Mouse (Mus musculus): Measurements from ENCODE around the gene Dhrs7. TPM values are rescaled to one million over a fixed set of nuclear protein-coding genes. Genes with fewer than 3 reads are reported as not detected.

The Dhrs7 gene
- polyA plus RNA-seq, 1 experiment from 2014 or later = 111 TPM

DNA sequence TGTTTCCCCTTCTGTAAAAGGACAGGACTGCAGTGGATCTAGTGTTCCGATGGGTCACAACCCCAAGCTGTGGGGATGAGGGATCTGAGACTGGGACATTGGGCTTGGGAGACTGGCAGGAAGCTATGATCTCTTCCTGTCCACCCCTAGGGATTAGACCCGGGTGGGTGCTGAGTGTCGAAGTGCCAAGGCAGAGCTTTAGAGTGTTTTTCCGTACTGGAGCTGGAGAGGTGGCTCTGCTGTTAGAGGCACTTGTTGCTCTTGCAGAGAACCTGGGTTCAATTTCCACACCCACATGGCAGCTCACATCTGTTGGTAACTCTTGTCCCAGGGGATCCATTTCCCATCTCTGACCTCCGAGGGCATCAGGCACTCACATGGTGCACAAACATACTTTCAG, 1.3 kb upstream of the Dhrs7 start:
- H3K36me3 ChIP-seq (ENCODE audit: insufficient read depth, low read length) = no peaks in the 10 kb centered on the region
- no peak overlapping the region for H3K4me2 ChIP-seq (replicated peaks; ENCODE audit: low read depth, low read length)
- ATAC-seq = no peak
- WGBS = 60% methylated on average over 5 of the region's 5 CpGs
- no peak for DNase-seq (ENCODE audit: low spot score)
- H3K9me3 ChIP-seq (ENCODE audit: low read length) = no peaks in the 10 kb centered on the region
- H3K9ac ChIP-seq (replicated peaks; ENCODE audit: low read depth) = no peak overlapping the region
- no peak overlapping the region for H3K4me3 ChIP-seq (ENCODE audit: low read depth, low read length)
- TF ChIP-seq EP300 (IDR thresholded peaks at IDR 0.05) = no peak
- no peak for TF ChIP-seq CTCF (IDR thresholded peaks at IDR 0.05)
- H3K27me3 ChIP-seq (replicated peaks; ENCODE audit: insufficient read depth, low read length) = no peaks in the 10 kb centered on the region
- peaks cover 6% of the 10 kb centered on the region for H3K4me1 ChIP-seq (ENCODE audit: insufficient read depth, low read depth, low read length)
- 0 out of 2 replicates have a peak overlapping the region, but pooled peaks have one; percentile 43 for H3K27ac ChIP-seq (ENCODE audit: low read length)

DNA sequence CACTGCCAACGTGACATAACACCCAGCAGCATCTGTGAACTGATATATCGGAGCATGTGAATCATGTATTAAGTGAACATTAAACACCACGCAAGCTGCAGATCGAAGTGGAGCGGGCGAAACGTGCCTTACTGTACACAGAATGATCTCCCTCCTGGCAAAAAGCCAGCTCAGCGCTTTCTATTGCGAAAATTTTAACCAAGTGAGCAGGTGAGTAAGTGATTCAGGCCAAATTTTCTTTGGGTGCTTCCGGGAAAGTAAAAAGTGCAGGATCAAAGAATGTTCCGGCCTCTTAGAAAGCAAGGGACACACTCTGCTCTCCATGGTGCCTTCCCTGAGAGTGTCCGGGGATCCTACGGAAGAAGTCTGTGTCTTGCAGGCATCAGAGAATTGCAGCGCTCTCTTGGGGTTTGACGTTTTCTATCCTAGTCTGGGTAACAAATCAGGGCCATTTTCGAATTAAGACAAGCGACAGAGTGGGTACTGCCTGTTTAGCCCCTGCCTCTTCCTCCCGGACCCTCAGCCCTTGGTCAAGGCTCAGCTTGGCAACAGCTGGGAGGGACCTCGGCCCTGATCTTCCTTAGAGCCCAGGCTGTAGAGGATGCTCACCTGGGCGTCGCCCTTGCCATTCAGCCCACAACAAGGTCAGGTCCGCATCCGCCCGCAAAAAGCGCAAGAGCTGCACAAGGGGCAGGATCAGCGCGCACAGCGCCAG, 532 bp downstream of the Dhrs7 start:
- peak overlapping the region; percentile 79 for H3K4me2 ChIP-seq (replicated peaks; ENCODE audit: low read depth, low read length)
- H3K4me1 ChIP-seq (ENCODE audit: insufficient read depth, low read depth, low read length) = peaks cover 6% of the 10 kb centered on the region
- peak overlapping the region; percentile 50 for H3K9ac ChIP-seq (replicated peaks; ENCODE audit: low read depth)
- peak; percentile 16 for ATAC-seq
- 1% methylated on average over 28 of the region's 28 CpGs for WGBS
- no peaks in the 10 kb centered on the region for H3K9me3 ChIP-seq (ENCODE audit: low read length)
- H3K27ac ChIP-seq (ENCODE audit: low read length) = peak overlapping the region; percentile 93
- peak; percentile 78 for DNase-seq (ENCODE audit: low spot score)
- H3K27me3 ChIP-seq (replicated peaks; ENCODE audit: insufficient read depth, low read length) = no peaks in the 10 kb centered on the region
- no peaks in the 10 kb centered on the region for H3K36me3 ChIP-seq (ENCODE audit: insufficient read depth, low read length)
- H3K4me3 ChIP-seq (ENCODE audit: low read depth, low read length) = peak overlapping the region; percentile 58
- TF ChIP-seq CTCF (IDR thresholded peaks at IDR 0.05) (no peak), EP300 (IDR thresholded peaks at IDR 0.05) (no peak)

DNA sequence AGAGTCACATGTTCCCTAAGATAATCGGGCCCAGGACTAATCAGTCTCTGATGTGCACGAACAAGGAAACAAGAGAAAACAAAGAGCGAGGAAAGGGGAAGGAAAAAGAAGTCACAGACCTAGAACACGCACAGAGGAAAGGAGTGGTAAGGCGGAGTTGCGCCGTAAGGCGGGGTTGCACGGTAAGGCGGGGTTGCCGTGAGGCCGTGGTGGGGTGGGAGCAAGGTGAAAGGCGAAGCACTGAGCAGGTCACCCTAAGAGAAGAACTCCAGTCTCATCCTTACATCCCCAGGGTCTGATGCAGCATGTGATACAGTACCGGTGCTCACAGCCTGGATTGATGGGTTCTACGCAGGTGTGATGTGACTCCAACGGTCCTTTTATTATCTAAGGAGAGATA, 8.9 kb downstream of the Dhrs7 start:
- ATAC-seq (no peak), DNase-seq (ENCODE audit: low spot score) (no peak)
- Histone ChIP-seq H3K9me3 (ENCODE audit: low read length) (no peaks in the 10 kb centered on the region), H3K4me3 (ENCODE audit: low read depth, low read length) (no peak overlapping the region), H3K4me2 (replicated peaks; ENCODE audit: low read depth, low read length) (no peak overlapping the region), H3K4me1 (ENCODE audit: insufficient read depth, low read depth, low read length) (no peaks in the 10 kb centered on the region), H3K9ac (replicated peaks; ENCODE audit: low read depth) (no peak overlapping the region), H3K27ac (ENCODE audit: low read length) (no peak overlapping the region), H3K27me3 (replicated peaks; ENCODE audit: insufficient read depth, low read length) (no peaks in the 10 kb centered on the region), H3K36me3 (ENCODE audit: insufficient read depth, low read length) (peaks cover 19% of the 10 kb centered on the region)
- WGBS = 93% methylated on average over 16 of the region's 16 CpGs
- TF ChIP-seq CTCF (IDR thresholded peaks at IDR 0.05) (no peak), EP300 (IDR thresholded peaks at IDR 0.05) (no peak)

DNA sequence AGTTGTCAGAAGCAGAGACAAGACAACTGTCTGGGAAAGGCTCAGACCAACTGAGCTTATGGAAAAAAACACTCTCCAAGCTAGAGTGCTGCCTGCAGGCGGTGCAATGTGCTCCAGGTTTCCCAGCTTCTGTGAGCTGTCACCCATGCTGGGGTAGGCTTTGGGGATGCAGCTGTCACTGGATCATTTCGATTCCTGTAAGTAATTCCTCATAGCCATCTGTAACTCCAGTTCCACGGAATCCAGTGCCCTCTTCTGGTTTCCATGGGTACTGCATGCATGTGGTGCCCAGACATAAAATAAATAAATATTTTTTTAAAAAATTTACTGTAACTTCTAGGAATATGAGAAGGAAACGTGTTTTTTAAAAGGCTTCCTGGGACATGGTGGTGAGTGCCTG, 10.0 kb downstream of the Dhrs7 start:
- 31% methylated on average over 4 of the region's 4 CpGs for WGBS

DNA sequence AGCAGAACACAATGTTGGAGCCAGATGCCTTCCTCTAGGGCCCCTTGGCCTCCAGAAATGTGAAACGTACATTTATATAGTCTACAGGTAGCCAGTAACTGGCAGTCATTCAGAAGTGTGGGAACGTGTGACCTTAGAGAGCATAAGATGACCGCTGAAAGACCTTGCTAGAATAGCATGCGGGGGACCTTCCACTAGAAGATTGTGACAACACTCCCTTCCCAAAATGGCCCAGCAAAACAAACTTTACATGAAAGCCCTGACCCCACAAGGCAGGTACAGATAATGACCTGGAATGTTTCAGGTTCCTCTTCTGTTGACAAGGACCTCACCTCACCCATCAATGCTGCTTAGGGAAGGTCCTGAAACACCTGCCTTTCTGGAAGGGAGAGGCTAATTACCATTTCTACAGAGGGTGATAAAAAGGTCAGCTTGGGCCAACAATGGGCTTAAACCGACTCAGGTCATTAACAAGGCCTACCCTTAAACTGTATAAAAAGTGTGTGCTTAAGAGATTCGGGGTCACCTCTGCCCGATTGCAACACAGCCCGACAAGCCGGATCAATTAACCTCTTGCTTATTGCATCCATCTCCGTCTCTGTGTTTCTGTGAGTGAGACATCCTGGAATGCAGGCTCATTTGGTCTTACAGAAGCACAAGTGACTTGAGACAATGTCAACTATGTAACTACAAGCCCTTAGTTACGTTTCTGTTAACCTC, 14.9 kb downstream of the Dhrs7 start, which contains the start of gene Gm4756:
Gm4756 (minus strand) TSS at position 51 of the 720 bp plus-strand sequence.
- no peak within 1 kb of the TSS for H3K4me3 ChIP-seq (ENCODE audit: low read depth, low read length)
- no peak for TF ChIP-seq CTCF (IDR thresholded peaks at IDR 0.05)
- no peak for TF ChIP-seq EP300 (IDR thresholded peaks at IDR 0.05)
- no peak within 1 kb of the TSS for H3K27ac ChIP-seq (ENCODE audit: low read length)
- H3K4me1 ChIP-seq (ENCODE audit: insufficient read depth, low read depth, low read length) = no peaks in the 10 kb centered on the region
- H3K27me3 ChIP-seq (replicated peaks; ENCODE audit: insufficient read depth, low read length) = no peaks in the 10 kb centered on the region
- peaks cover 12% of the 10 kb centered on the region for H3K36me3 ChIP-seq (ENCODE audit: insufficient read depth, low read length)
- ATAC-seq = no peak
- no peaks in the 10 kb centered on the region for H3K9me3 ChIP-seq (ENCODE audit: low read length)
- no peak within 1 kb of the TSS for H3K9ac ChIP-seq (replicated peaks; ENCODE audit: low read depth)
- no peak for DNase-seq (ENCODE audit: low spot score)
- H3K4me2 ChIP-seq (replicated peaks; ENCODE audit: low read depth, low read length) = no peak within 1 kb of the TSS
- WGBS = 78% methylated on average over 11 of the region's 11 CpGs

More for the DNA sequence above, 10.0 kb downstream of the Dhrs7 start:
- Histone ChIP-seq H3K27ac (ENCODE audit: low read length) (no peak overlapping the region), H3K4me1 (ENCODE audit: insufficient read depth, low read depth, low read length) (no peaks in the 10 kb centered on the region), H3K4me2 (replicated peaks; ENCODE audit: low read depth, low read length) (no peak overlapping the region), H3K36me3 (ENCODE audit: insufficient read depth, low read length) (peaks cover 19% of the 10 kb centered on the region), H3K9me3 (ENCODE audit: low read length) (no peaks in the 10 kb centered on the region), H3K9ac (replicated peaks; ENCODE audit: low read depth) (no peak overlapping the region), H3K27me3 (replicated peaks; ENCODE audit: insufficient read depth, low read length) (no peaks in the 10 kb centered on the region), H3K4me3 (ENCODE audit: low read depth, low read length) (no peak overlapping the region)
- ATAC-seq (no peak), DNase-seq (ENCODE audit: low spot score) (peak; percentile 68)
- TF ChIP-seq EP300 (IDR thresholded peaks at IDR 0.05) (no peak), CTCF (IDR thresholded peaks at IDR 0.05) (peak; percentile 81)

DNA sequence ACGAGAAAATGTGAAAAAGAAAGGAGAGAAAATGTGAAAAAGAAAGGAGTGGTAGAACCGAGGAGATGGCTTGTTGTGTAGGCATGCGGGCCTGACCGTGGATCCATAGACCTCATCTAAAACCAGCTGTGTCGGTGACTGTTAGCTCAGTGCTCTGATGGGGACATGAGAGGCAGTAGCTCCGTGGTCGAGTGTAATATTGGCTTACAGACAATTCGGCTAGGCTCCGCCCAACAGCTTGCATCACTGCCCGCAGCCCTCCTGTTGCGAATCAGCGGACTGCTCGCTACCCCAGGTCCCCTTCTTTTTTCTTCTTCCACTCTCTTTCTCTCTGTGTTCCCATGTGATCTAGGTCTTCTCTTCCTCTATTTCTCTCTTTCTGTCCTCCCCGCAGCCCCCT, 15.8 kb downstream of the Dhrs7 start:
- DNase-seq (ENCODE audit: low spot score) = no peak
- no peaks in the 10 kb centered on the region for H3K27me3 ChIP-seq (replicated peaks; ENCODE audit: insufficient read depth, low read length)
- no peak for ATAC-seq
- H3K9ac ChIP-seq (replicated peaks; ENCODE audit: low read depth) = no peak overlapping the region
- no peak overlapping the region for H3K4me2 ChIP-seq (replicated peaks; ENCODE audit: low read depth, low read length)
- H3K4me3 ChIP-seq (ENCODE audit: low read depth, low read length) = no peak overlapping the region
- peaks cover 12% of the 10 kb centered on the region for H3K36me3 ChIP-seq (ENCODE audit: insufficient read depth, low read length)
- TF ChIP-seq EP300 (IDR thresholded peaks at IDR 0.05) = no peak
- no peak for TF ChIP-seq CTCF (IDR thresholded peaks at IDR 0.05)
- 92% methylated on average over 14 of the region's 14 CpGs for WGBS
- H3K9me3 ChIP-seq (ENCODE audit: low read length) = no peaks in the 10 kb centered on the region
- no peak overlapping the region for H3K27ac ChIP-seq (ENCODE audit: low read length)
- H3K4me1 ChIP-seq (ENCODE audit: insufficient read depth, low read depth, low read length) = no peaks in the 10 kb centered on the region

Measured in lung, postnatal 0 days (tissue).